Mouse (Mus musculus): ENCODE results near the gene Clic1. TPM values are rescaled to one million over a fixed set of nuclear protein-coding genes. Genes with fewer than 3 reads are reported as not detected.

Gene Clic1
- total and polyA plus RNA-seq, 3 experiments, result 114 to 198 (median 160) TPM

DNA sequence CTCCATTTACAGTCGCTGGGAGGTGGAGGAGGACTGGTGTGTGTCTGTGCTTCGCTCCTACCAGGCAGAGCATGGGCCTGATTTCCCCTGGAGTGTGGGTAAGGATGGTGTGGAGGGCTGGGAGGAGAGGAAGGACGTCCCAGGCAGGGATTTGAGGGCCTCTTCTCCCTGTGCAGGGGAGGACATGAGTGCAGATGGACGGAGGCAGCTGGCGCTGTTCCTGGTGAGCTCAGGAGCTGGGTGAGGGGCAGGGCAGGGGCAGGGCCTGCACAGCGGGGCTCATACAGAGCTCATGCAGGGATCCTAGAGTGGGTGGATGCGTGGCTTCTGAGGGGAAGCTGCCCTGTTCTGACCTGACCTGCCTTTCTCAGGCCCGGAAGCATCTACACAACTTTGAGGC lies 52.5 kb downstream of the Clic1 start:
- no peaks in the 10 kb centered on the region for H3K27me3 ChIP-seq (replicated peaks)
- H3K4me1 ChIP-seq (ENCODE audit: control insufficient read depth in 1 of 2, insufficient read depth in 2 of 2), result peaks cover 0 to 4% of the 10 kb centered on the region in 2 experiments; a peak in 1 of 4 replicates
- H3K36me3 ChIP-seq (replicated peaks in 1 of 2; ENCODE audit: control insufficient read depth in 1 of 2, insufficient read depth in 1 of 2, low read length in 1 of 2), result peaks cover 43 to 75% of the 10 kb centered on the region in 2 experiments
- no peak overlapping the region for H3K9ac ChIP-seq (ENCODE audit: insufficient read depth, low read depth)
- no peak overlapping the region for H3K4me3 ChIP-seq (replicated peaks in 1 of 3; ENCODE audit: low read depth in 2 of 3, low read length in 2 of 3, poor library complexity in 1 of 3)
- TF ChIP-seq HCFC1 (IDR thresholded peaks at IDR 0.05; ENCODE audit: low read depth, low read length), result no peak
- TF ChIP-seq MYC (IDR thresholded peaks at IDR 0.05; ENCODE audit: low read depth, low read length), result no peak
- TF ChIP-seq MAX (IDR thresholded peaks at IDR 0.05; ENCODE audit: low read length), result no peak
- no peak for TF ChIP-seq MXI1 (IDR thresholded peaks at IDR 0.05; ENCODE audit: low read depth, low read length)
- TF ChIP-seq POLR2A (IDR thresholded peaks at IDR 0.05; ENCODE audit: low read depth, low read length), result no peak
- TF ChIP-seq ETS1 (conservative IDR thresholded peaks at IDR 0.05; ENCODE audit: low read depth, low read length), result no peak
- TF ChIP-seq ZKSCAN1 (IDR thresholded peaks at IDR 0.05; ENCODE audit: borderline replicate concordance, low read depth, low read length), result no peak
- no peak for TF ChIP-seq E2F4 (IDR thresholded peaks at IDR 0.05; ENCODE audit: insufficient replicate concordance, low read depth, low read length)
- dilution Hi-C loops (cut with MboI; ENCODE audit: extremely low pct_ligation_motif_present, extremely low pct_unique_long_range_greater_than_20kb, low sequenced_read_pairs) (no loop called here), in situ Hi-C loops (cut with MboI; ENCODE audit: low pct_ligation_motif_present, low pct_unique_long_range_greater_than_20kb, low sequenced_read_pairs) (no loop called here)
- no peaks in the 10 kb centered on the region for H3K9me3 ChIP-seq (replicated peaks; ENCODE audit: low read length)
- H3K27ac ChIP-seq (ENCODE audit: insufficient read depth, low read depth), result no peak overlapping the region
- H3K4me2 ChIP-seq (ENCODE audit: insufficient read depth, low read depth, poor library complexity, severe bottlenecking), result no peak overlapping the region
- no peak for DNase-seq (ENCODE audit: extremely low read depth)
- H3K79me2 ChIP-seq (replicated peaks; ENCODE audit: control insufficient read depth, extremely low read depth, insufficient read depth, poor library complexity, severe bottlenecking), result no peaks in the 10 kb centered on the region

DNA sequence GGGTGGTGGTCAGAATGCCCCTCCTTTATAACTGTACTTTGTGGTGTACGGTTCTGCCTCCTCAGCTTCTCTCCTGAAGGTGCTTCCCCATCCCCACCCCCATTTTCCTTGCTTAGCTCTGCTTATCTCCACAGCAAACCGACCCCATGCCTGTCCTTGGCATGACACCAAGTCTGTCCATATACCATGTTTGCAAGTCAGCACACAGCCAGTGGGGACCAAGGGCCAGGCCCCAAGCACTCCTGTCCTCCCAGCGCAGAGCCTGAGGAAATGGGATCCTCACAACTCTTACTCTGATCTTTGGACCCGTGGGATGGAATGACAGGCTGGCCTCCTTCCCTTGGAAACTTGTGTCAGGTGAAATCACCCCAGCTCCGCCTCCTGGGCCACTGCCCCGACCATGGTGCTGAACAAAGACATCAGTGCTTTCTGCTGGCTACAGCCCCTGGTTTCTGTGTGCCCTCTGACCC lies 53.5 kb downstream of the Clic1 start:
- in situ Hi-C loops (cut with MboI; ENCODE audit: low pct_ligation_motif_present, low pct_unique_long_range_greater_than_20kb, low sequenced_read_pairs) (no loop called here), dilution Hi-C loops (cut with MboI; ENCODE audit: extremely low pct_ligation_motif_present, extremely low pct_unique_long_range_greater_than_20kb, low sequenced_read_pairs) (no loop called here)
- Histone ChIP-seq H3K27me3 (replicated peaks) (no peaks in the 10 kb centered on the region), H3K4me1 (ENCODE audit: control insufficient read depth in 1 of 2, insufficient read depth in 2 of 2) (peaks cover 0 to 4% of the 10 kb centered on the region in 2 experiments; a peak in 1 of 4 replicates), H3K9me3 (replicated peaks; ENCODE audit: low read length) (no peaks in the 10 kb centered on the region), H3K4me3 (replicated peaks in 1 of 3; ENCODE audit: low read depth in 2 of 3, low read length in 2 of 3, poor library complexity in 1 of 3) (no peak overlapping the region), H3K4me2 (ENCODE audit: insufficient read depth, low read depth, poor library complexity, severe bottlenecking) (no peak overlapping the region), H3K79me2 (replicated peaks; ENCODE audit: control insufficient read depth, extremely low read depth, insufficient read depth, poor library complexity, severe bottlenecking) (no peaks in the 10 kb centered on the region), H3K9ac (ENCODE audit: insufficient read depth, low read depth) (no peak overlapping the region), H3K27ac (ENCODE audit: insufficient read depth, low read depth) (no peak overlapping the region), H3K36me3 (replicated peaks in 1 of 2; ENCODE audit: control insufficient read depth in 1 of 2, insufficient read depth in 1 of 2, low read length in 1 of 2) (peaks cover 40 to 67% of the 10 kb centered on the region in 2 experiments)
- DNase-seq (ENCODE audit: extremely low read depth), result no peak
- TF ChIP-seq CTCF (conservative IDR thresholded peaks at IDR 0.05 in 1 of 2, IDR thresholded peaks at IDR 0.05 in 1 of 2; ENCODE audit: low read depth in 2 of 2, low read length in 2 of 2) (no peak), ZC3H11A (IDR thresholded peaks at IDR 0.05; ENCODE audit: low read depth, low read length) (no peak), ELF1 (IDR thresholded peaks at IDR 0.05; ENCODE audit: low read depth, low read length) (no peak), MEF2A (IDR thresholded peaks at IDR 0.05; ENCODE audit: borderline replicate concordance, low read depth, low read length) (no peak), GABPA (IDR thresholded peaks at IDR 0.05; ENCODE audit: insufficient replicate concordance, low read depth, low read length) (no peak), RAD21 (IDR thresholded peaks at IDR 0.05; ENCODE audit: low read depth, low read length) (no peak), MXI1 (IDR thresholded peaks at IDR 0.05; ENCODE audit: low read depth, low read length) (no peak), ZKSCAN1 (IDR thresholded peaks at IDR 0.05; ENCODE audit: borderline replicate concordance, low read depth, low read length) (no peak), UBTF (IDR thresholded peaks at IDR 0.05; ENCODE audit: low read depth, low read length) (no peak), USF1 (IDR thresholded peaks at IDR 0.05; ENCODE audit: low read depth, low read length) (no peak), ZMIZ1 (IDR thresholded peaks at IDR 0.05; ENCODE audit: low read depth, low read length) (no peak), CHD1 (IDR thresholded peaks at IDR 0.05; ENCODE audit: low read depth, low read length) (no peak), PAX5 (IDR thresholded peaks at IDR 0.05; ENCODE audit: low read length) (no peak)
